Mouse (Mus musculus) frontal cortex, adult 2 months (tissue): ENCODE data around the gene Camk1d. TPM values are rescaled to one million over a fixed set of nuclear protein-coding genes. Genes with fewer than 3 reads are reported as not detected.
A peak's percentile ranks its signal among the peaks of the same experiment; 100 is the strongest.
"Not testable (repeated sequence)": the region's sequence is repeated elsewhere in the genome, so short reads cannot be mapped to it uniquely, and the experiment has no call there.

Experiments used
- DNase-seq, 2 experiments: peaks; one replicate each; pipeline ENCODE4 v3.0.0; 2022; ENCODE audit warnings: low spot score in 1 of 2; ENCODE audit errors: extremely low spot score in 1 of 2
- polyA plus RNA-seq: library from polyadenylated mRNA; depleted of rRNA; stranded (reverse); fragments of >200 nt; gene quantifications from 2 replicates; pipeline ENCODE4 v1.2.3, GENCODE M21; 2012

The Camk1d gene
- polyA plus RNA-seq, 1 experiment = 32.6 TPM

DNA sequence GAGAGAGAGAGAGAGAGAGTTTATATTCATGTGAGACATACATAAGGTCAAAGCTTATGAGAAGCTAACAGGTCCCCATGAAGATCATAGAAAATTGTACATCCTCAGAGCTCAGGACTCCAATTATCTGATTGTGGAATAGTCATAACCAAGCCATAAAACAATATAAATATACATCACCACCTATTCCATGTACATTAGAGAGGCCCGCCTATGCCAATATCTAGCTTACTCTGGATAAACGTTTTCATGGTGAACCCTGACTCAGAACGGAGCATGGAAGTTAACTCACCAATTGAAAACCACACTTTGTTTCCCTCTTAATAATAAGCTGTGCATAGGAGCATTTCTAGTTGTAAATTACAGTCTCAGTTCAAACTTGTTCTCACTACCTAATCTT lies 288.7 kb downstream of the Camk1d start:
- no peak for DNase-seq

DNA sequence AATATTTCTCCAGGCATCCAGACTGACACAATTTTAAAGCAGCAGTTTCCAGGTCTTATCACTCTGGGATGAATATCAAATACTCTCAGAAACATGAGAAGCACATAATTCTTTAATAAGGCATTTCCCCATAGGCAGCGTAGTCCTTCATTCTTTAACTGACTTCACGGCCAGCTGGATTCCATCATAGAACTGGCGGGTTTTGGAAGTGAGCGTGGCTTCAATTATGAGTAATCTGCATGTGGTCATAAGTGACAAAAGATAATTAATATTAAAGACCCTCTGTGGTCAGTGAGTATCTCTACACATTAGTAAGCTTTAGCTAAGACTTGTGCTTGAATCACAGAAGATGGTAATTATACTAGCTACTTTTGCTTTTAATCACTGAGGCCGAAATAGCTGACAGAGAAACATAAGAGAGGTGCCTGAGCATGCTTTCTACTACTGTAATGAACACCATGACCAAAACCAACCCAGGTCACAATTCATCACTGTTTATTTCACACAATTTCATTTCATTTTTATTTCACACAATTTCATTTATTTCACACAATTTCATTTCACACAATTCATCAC lies 293.6 kb downstream of the Camk1d start:
- no peak for DNase-seq

DNA sequence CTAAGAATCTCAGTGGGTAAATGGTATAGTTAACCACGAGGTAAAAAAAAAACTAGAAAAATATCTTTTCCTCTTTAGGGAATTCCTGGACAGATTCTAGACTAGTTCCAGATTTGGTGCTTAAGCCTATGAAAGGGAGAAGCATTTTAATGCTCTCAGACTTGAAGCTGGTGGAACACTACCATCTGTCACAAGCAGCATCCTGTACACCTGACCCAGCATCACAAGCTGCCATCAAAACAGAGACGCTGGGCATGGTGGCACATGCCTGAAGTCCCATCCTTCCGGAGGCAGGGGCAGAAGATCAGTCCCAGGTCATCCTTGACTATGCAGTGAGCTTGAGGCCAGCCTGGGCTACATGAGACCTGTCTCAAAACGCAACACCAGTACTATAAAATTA lies 295.5 kb downstream of the Camk1d start:
- no peak for DNase-seq

DNA sequence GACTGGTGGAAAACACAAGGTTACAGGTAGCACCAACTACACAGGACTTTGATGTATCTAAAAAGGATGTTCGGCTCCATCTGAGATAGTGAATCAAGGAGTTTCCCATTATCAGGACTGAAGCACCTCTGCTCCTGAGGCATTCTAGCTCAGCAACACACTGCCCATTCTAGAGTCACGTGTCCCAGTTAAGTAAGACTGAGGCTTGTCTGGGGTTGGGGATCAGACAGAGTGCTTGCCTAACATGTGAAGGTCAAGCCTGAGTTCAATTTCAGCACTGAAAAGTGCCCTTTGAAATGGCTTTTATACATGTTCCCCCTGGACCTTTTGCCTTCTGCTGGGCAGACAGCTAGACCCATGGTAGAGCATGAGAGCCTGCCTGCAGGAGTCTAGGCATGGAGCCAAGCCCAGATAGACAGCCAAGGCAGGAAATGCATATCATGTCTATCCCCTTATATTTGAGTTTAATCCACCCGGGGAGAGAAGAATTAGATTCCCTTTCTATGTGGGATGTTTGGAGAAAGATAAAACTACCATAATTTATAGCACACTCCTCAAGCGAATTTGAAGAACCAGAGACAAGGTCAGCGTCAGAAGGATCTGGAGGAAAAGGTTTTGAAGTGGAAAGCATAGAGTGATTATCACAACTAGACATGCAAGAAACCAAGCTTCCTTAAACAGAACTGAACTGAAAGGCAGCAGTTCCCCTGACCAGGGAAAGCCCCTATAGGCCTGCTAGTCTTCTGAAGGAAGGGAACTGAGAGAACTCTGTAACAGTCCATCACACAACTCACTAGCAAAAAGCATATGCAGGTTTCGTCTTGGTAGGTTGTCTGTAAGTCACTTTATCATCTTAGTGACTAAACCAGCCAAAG lies 296.9 kb downstream of the Camk1d start:
- no peak for DNase-seq

DNA sequence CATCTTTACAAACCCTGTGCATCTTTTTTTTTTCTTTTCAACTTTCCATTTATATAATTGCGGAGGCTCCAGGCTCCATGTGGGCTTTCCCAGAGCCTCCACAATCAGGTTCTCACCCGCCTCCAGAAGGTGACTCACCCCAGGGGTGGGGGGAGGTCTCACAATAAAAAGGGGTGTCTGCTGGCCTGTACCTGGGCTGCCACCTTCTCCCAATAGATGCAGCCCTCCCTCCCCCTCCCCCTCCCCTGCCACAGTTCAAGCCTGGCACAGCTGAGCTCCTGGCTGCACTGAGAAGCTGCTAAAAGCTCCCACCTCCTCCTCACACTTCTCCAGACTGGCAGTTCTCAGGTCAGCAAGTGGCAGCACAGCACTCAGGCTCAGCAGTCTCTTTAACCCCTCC lies 302.5 kb downstream of the Camk1d start:
- DNase-seq = peak; percentile 65 to 83

DNA sequence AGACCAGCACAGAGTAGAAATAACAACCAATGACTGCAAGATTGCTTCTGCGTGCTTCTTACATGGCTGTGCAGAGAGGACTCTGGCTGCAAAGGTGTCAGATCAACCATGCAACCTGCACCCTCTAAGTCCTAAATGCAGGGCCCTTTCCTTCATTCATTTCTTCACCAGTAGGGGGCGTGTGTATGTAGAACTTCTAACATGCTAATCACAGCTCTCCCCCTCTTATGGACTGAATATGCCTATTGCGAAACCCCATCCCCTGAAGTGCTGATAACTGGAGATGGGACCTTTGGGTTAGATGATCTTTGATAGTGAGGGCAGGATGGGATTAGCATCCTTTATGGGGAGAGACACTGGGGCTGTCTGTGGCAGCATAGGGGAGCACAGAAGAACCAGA lies 310.5 kb downstream of the Camk1d start:
- DNase-seq = peak in 1 of 2 experiments; percentile 64

DNA sequence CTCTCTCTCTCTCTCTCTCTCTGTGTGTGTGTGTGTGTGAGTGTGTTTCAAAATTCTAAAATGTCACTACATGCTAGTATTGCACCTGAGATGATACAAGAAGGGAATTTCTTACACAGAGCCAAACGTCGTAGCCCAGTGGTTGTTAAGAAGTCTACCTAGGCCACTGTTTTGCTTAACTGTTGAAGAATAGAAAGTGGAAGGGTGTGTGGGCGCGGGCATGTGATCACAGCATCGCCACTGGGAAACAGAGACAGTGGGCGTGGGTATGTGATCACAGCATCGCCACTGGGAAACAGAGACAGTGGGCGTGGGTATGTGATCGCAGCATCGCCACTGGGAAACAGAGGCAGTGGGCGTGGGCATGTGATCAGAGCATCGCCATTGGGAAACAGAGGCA lies 312.3 kb downstream of the Camk1d start:
- no peak for DNase-seq

DNA sequence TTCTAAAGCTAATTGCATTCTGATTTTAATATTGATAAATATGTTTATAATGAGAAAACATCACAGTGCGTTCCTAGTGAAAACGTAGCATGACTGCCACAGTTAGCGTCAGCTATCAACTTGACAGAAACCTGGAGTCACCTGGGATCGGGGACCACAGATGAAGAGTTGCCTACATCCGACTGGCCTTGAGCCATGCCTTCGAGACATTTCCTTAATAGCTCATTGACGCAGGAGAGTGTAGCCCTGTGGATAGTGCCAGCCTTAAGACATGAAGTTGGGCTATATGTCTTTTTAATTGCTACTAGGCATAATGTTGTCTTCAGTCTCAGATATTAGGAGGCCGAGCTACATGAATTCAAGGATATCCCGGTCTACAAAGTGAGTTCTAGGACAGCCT lies 315.8 kb downstream of the Camk1d start:
- DNase-seq = no peak

DNA sequence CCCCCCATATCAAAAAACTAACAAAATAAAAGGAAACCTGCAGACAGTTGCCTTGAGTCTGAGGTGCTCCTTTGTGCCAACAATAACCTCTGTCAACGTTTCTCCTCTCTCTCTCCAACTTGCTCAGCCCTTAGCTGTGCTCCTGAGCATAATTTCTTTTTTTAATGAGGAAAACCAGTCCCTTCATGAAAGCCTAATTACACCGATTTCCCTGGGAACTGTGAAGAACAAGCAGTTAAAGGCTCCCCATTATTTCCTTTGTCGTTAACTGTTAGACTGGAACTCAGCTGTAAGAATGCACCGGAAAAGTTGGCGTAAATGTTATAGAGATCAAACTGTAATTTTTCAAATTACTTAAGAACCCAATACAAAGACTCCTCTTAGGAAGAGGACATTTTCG lies 316.3 kb downstream of the Camk1d start:
- no peak for DNase-seq

DNA sequence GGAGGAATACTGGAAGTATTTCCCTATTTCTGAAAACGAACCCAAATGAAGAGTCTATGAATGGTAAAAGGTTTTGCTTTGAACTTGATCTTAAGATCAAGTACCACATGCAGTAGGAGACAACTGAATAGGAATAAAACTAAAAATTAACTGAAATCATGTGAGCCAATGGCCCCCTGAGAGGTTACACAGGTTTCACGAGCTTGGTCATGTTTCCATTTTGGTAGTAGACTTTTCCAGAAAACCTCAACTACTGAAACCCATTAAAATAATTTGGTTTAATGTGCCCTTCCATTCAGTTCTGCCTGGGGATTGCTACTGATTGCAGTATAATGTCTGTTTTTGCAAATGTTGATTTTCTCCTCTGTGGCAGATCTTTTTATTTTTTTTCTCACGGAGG lies 316.8 kb downstream of the Camk1d start:
- DNase-seq = no peak

DNA sequence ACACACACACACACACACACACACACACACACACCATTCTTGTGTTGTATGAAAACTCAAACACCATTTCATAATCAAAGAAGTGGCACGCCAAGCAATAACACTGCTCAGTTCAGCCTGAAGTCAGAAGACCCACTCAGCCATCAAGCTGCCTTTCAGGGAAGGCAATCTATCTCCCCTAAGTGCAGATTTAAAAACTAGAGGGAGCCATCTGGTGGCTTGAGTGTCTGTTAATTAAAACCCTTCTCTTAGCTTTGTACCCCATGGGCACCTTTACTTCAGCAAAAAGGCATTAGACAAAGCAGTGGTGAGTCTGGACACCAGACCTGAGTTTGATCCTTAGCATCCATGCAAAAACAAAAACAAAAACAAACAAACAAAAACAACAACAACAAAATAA lies 317.9 kb downstream of the Camk1d start:
- no peak for DNase-seq

DNA sequence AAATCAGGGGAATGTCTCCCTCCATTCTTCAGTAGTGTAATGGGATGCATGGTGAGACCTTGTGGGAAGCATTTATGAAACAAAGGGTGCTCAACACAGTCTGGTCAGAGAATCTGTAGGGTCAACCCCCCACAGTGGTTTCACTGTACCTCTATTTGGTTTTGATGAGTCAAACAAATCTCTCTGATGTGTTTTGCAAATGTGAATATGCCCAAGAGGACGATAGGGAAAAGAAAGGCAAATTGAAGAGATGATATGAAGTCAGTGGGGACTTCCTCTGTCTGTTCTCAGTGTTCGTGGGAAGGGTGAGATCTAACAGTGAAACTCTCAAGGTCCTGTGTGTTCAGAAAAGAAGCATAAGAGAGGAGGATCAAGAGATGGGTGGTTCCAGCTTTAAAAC lies 318.4 kb downstream of the Camk1d start:
- no peak for DNase-seq

DNA sequence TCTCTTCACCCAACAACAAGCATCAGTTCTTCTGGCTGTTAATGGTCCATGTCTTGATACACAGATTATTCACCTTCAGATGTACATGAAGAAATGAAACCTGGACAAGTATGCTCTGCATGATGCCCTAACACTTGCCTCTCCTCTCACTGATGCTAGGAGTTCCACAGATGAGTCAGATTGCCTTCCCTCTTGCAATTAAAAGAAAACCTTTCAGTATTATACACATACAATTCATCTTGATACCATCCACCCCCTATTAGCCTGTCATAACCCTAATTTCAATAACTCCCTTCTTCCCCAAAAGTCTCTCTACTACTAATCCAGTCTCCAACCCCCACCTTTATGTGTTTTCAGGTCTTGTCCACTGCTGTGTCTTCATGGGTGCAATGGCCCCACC lies 321.4 kb downstream of the Camk1d start:
- DNase-seq = no peak

DNA sequence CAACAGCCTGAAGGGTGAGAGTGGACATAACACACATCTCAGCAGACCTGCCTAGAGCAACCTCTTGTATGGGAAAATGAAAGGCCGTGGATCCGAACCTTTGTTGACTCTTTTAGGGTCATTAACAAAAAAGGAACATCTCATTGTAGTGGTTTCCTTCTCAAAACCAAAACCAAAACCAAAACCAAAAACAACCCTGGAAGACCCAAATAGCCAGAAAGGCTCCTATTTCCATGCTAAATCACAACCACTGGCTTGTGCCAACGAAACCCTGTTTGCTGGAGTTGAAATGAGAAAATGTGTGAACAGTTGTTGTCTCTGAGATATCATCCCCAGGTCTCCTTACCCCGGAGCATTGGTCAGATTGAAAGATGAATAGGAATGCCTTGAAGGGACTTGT lies 321.8 kb downstream of the Camk1d start:
- DNase-seq = no peak

DNA sequence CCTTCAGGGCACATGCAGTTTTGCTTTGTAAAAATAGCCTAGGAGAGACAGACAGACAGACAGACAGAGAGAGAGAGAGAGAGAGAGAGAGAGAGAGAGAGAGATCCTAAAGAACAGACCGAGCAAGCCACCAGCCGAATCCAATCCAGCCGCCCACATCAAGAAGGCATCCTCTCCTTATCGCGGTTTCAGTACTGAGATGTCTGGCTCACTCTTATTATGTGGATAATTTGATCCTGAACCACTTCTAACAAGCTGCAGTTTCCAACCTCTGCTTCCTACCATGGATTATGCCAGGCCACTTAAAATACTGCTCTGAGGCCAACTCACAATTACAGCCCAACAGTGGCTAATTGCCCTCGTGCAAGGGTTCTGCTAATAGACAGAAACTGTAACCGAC lies 325.9 kb downstream of the Camk1d start:
- DNase-seq = no peak

DNA sequence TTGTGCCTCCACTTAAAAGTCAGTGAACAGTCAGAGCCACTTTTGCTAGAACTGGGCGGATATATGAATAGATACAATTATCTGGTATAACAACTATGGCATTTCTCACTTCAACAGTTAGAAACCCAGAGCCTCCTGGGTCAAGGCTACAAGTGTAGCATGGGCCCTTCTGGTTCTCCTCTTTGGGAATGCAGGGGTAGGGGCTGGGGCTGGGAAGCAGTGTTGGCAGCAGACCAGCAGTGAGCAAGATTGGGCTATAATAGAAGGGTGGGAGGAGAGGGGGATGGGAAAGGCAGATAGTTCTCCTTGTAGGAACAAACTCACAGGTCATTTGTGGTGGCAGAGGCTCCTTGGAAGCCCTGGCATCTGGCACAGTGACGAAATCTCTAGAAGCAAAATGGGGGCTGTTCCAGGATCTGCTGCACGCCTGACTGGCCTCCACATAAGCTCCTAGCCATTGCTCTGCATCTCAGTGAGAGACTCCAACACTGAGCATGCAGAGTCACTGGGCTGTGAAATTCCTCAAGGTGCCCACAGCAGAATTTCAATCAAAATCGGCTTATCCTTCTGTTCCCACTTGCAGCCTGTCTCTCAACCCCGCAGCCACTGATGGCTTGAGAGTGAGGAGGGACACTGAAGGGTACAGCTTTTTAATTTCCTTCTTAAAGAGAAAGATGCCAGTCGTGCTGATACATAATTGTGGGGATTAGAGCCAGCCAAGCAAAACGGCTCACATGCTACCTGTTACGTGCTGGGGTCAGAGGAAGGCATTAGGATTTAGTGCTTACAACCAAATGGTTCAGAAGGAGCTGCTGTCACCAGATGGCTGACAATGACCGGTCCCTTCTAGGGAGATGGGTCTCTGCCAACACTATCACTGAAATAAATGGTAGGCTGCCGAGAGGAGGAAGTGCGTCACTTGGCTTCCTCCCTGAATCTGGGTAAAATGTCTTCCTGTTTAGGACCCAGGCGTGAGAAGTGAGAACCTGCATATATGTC lies 332.3 kb downstream of the Camk1d start:
- no peak for DNase-seq

DNA sequence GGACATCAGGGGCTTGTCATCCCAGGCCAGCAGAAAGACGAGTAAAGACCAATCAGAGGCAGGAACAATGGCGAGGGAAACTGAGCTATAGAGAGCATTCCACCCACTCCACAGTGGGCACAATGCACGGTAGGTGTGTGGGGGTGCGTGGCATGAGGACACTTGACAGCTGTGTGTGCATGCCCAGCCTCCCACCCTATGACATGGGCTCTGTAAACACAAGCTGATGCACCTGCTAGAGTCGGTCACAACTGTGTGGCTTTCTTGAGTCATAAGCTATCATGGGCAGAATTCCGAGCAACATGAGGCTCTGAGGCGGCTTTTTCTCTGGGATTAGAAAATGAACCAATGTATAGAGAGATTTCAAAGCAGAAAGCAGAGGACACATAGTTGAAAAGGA lies 333.3 kb downstream of the Camk1d start:
- DNase-seq = peak in 1 of 2 experiments; percentile 41

DNA sequence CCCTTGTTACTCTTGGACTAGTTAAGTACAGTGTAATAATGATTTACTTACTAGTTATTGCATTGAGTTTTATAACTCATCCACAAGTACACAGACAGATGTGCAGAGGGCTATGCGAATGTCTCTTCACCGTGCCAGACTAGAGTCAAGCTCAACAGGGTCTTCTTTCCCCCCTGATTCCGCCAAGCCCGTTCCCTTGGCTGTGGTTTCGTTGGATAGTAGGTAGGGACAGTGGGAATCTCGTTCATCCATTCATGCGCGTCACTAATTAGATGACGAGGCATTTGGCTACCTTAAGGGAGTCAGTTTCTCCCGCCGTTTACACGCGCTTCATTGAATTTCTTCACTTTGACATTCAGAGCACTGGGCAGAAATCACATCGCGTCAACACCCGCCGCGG lies 335.4 kb downstream of the Camk1d start:
- DNase-seq = not testable (repeated sequence)

DNA sequence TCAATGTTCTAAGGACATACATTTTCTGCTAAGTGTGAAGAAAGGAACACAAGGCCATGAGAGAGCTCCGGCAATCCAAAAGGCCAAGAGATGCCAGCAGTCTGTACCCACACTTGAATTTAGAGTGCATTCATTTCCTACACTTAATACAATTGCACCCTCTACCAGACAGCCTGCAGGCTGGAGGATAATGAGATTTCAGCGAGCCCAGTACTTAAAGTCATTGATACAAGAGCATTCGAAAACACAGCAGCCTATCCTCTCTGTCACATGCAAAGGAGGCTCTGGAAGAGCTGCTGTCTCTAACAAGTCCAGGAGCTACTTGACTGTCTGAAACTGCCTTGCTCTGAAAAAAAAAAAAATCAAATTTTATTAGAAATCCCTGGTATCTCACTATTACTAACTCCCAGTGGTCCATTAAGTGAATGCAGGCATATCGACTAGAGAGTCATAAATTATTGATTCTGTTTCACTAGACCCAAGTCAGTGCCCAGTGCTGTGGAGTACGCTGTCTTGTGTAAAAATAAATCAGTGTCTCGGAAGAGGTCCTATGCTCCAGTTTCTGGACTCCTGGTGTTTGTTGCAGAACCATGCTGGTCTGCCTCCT lies 336.1 kb downstream of the Camk1d start:
- no peak for DNase-seq

DNA sequence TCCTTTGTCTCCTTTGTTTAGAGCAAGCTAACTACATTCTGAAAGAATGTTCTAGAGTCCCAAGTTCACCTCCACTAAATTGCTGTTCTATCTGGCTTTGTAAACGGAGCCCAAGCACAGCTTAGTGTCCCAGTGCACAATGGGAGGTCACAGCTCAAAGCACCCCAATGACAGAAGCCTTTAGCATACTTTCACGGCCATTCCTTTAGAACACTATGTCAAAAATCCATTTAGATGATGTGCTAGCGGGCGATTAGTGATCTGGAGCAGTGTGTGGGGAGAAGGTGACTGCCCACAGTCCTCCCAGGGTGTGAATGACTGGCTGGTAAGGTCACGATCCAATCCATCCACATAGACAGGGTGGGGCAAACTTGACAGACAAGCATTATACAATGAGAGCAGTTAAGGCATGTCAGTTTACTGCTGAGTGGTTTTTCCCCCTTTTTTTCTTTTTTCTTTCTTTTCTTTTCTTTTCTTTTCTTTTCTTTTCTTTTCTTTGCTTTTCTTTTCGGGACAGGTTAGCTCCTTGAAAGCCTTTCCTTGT lies 341.4 kb downstream of the Camk1d start:
- DNase-seq = no peak
